19 mouse cellular contexts compared by ENCODE assay signal in the genomic region with DNA sequence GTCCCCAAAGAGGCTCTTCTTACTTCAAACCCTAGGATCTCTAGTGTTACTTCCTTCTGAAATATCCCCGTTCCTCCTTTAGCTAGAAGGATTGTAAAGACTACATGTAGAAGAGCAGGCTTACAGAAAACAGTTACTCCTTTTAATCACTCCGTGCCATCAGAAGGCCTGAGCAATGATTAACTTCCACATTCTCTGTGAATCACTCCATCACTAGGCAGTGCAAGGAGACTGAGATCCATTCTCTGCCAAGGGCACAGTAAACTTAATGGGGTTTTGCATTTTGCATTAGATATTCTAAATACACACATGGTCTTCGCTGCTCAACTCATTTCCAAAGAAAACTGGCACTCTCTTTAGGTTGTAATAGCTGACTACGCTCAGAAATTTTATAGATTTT. TPM values are rescaled to one million over a fixed set of nuclear protein-coding genes. Genes with fewer than 3 reads are reported as not detected.
DNase-seq lines count a peak whose midpoint lies in the region; ATAC-seq and TF ChIP-seq lines count a peak whose summit lies in the region.
"Had no signal": no experiment of that assay in that cellular context is flagged by ENCODE, and none has a peak within 500 bp of the region (broad histone marks: within the 10 kb centered on the region; RNA-seq: fewer than 3 reads in every experiment).

No protein-coding gene starts in this region.

- peaks cover 10% of the 10 kb centered on the region for H3K4me1 ChIP-seq in forebrain, embryonic 16.5 days (replicated peaks; ENCODE audit: control insufficient read depth, insufficient read depth, low read length)
- peaks cover 2% of the 10 kb centered on the region; the same call in 1 of the 2 replicates for H3K4me1 ChIP-seq in midbrain, embryonic 11.5 days (ENCODE audit: control insufficient read depth, insufficient read depth, low read length)
- peaks cover 13% of the 10 kb centered on the region for H3K4me1 ChIP-seq in neural tube, embryonic 15.5 days

- H3K4me2 ChIP-seq in forebrain, embryonic 16.5 days (ENCODE audit: low read length) = peak overlapping the region; percentile 41
- peak overlapping the region; percentile 24; the same call in 1 of the 2 replicates for H3K4me2 ChIP-seq in midbrain, embryonic 11.5 days
- H3K4me2 ChIP-seq in neural tube, embryonic 15.5 days = peak overlapping the region; percentile 83
- H3K4me2 ChIP-seq: heart, embryonic 11.5 days had no signal

- no peak for DNase-seq in layer of hippocampus, adult 2 months (ENCODE audit: low spot score in 2 of 2)
- no peak for DNase-seq in layer of hippocampus, adult 11-12 months (ENCODE audit: low spot score)
- no peak for DNase-seq in midbrain, embryonic 11.5 days (ENCODE audit: low spot score, missing footprints)
- DNase-seq in left cerebral cortex, postnatal 4 days = no peak
- DNase-seq: adrenal gland, postnatal 25 days; cerebellum, postnatal 14 days; gastrocnemius, postnatal 25 days; kidney, adult 18-20 months; liver, postnatal 0 days; lung, postnatal 36 days; spleen, adult 18-20 months had no signal

- no peak for ATAC-seq in forebrain, embryonic 16.5 days
- no peak for ATAC-seq in midbrain, embryonic 11.5 days (ENCODE audit: low FRiP score)
- ATAC-seq in neural tube, embryonic 15.5 days (ENCODE audit: low FRiP score) = no peak
- no peak for ATAC-seq in granulocyte monocyte progenitor cell, adult 5-6 weeks (replicated peaks; ENCODE audit: poor library complexity, severe bottlenecking)
- ATAC-seq: CD4-positive, CD25-positive, alpha-beta regulatory T cell, adult 4 months; liver, postnatal 0 days had no signal

- TF ChIP-seq CTCF in layer of hippocampus, adult 2 months (conservative IDR thresholded peaks at IDR 0.05) = no peak

- no peaks in the 10 kb centered on the region for H3K9me3 ChIP-seq in forebrain, embryonic 16.5 days (ENCODE audit: control insufficient read depth, low read length)
- no peaks in the 10 kb centered on the region for H3K9me3 ChIP-seq in midbrain, embryonic 11.5 days (ENCODE audit: control insufficient read depth, low read length)
- no peaks in the 10 kb centered on the region for H3K9me3 ChIP-seq in neural tube, embryonic 15.5 days (replicated peaks)
- H3K9me3 ChIP-seq: embryonic facial prominence, embryonic 15.5 days had no signal

- H3K4me3 ChIP-seq in layer of hippocampus, adult 2 months = peak overlapping the region; percentile 73
- peak overlapping the region; percentile 36 for H3K4me3 ChIP-seq in forebrain, embryonic 16.5 days (replicated peaks; ENCODE audit: low read length)
- no peak overlapping the region for H3K4me3 ChIP-seq in midbrain, embryonic 11.5 days (ENCODE audit: low read depth, low read length)
- peak overlapping the region; percentile 33 for H3K4me3 ChIP-seq in neural tube, embryonic 15.5 days (replicated peaks)

- no peak overlapping the region for H3K9ac ChIP-seq in forebrain, embryonic 16.5 days (replicated peaks; ENCODE audit: low read depth, low read length)
- H3K9ac ChIP-seq in midbrain, embryonic 11.5 days (ENCODE audit: low read length) = no peak overlapping the region
- peak overlapping the region; percentile 8; the same call in 1 of the 2 replicates for H3K9ac ChIP-seq in neural tube, embryonic 15.5 days (replicated peaks)
- H3K9ac ChIP-seq: embryonic facial prominence, embryonic 15.5 days; liver, postnatal 0 days had no signal

- H3K27me3 ChIP-seq in forebrain, embryonic 16.5 days (replicated peaks; ENCODE audit: control insufficient read depth, insufficient read depth, low read length) = no peaks in the 10 kb centered on the region
- H3K27me3 ChIP-seq in midbrain, embryonic 11.5 days (ENCODE audit: control insufficient read depth, insufficient read depth, low read length) = peaks cover 9% of the 10 kb centered on the region
- no peaks in the 10 kb centered on the region for H3K27me3 ChIP-seq in neural tube, embryonic 15.5 days (replicated peaks)

- intact Hi-C loops in left cerebral cortex, postnatal 4 days (cut with DNase I) = loop anchor here (10.0 kb wide), 2 partner anchors 505 to 775 kb away; no protein-coding TSS in a partner anchor

- H3K36me3 ChIP-seq in forebrain, embryonic 16.5 days (ENCODE audit: control insufficient read depth, insufficient read depth) = no peaks in the 10 kb centered on the region
- H3K36me3 ChIP-seq in midbrain, embryonic 11.5 days (ENCODE audit: control insufficient read depth, insufficient read depth, low read length) = no peaks in the 10 kb centered on the region
- H3K36me3 ChIP-seq in neural tube, embryonic 15.5 days = no peaks in the 10 kb centered on the region
- H3K36me3 ChIP-seq: embryonic facial prominence, embryonic 15.5 days had no signal

- 60% methylated on average over 4 of the region's 4 CpGs for WGBS in forebrain, embryonic 16.5 days
- WGBS in midbrain, embryonic 11.5 days = 77% methylated on average over 4 of the region's 4 CpGs
- WGBS in neural tube, embryonic 15.5 days = 40% methylated on average over 4 of the region's 4 CpGs

- peak overlapping the region; percentile 89 for H3K27ac ChIP-seq in layer of hippocampus, adult 2 months
- no peak overlapping the region for H3K27ac ChIP-seq in forebrain, embryonic 16.5 days (ENCODE audit: low read length)
- H3K27ac ChIP-seq in midbrain, embryonic 11.5 days (ENCODE audit: low read depth, low read length) = no peak overlapping the region
- no peak overlapping the region for H3K27ac ChIP-seq in neural tube, embryonic 15.5 days (replicated peaks)
- H3K27ac ChIP-seq: embryonic facial prominence, embryonic 15.5 days had no signal

RNA-seq across cellular contexts. Expression of a gene that starts 2.2 kb away (rescaled TPM):
- total RNA-seq in layer of hippocampus, adult 2 months (2021) = 100 to 1,000 TPM; 108 to 116 TPM
- polyA plus RNA-seq in forebrain, embryonic 16.5 days (2015; fragmentation: Nextera tagmentation; extraction: Ambion mirVana) = 32.4 and 33.8 TPM in 2 replicates
- 3.8 and 4.5 TPM in 2 replicates for polyA plus RNA-seq in midbrain, embryonic 11.5 days (2014; fragmentation: Nextera tagmentation; extraction: Ambion mirVana)
- polyA plus RNA-seq in neural tube, embryonic 15.5 days (2015; fragmentation: Nextera tagmentation; extraction: Ambion mirVana) = 28.2 and 29.9 TPM in 2 replicates
- total RNA-seq in granulocyte monocyte progenitor cell, adult 5-6 weeks (2014; fragmentation: Nextera tagmentation) = not detected in 2 replicates
- total RNA-seq in granulocyte monocyte progenitor cell, adult 5-6 weeks (2017) = not detected in 2 replicates
- 100 to 1,000 TPM; 102 to 110 TPM for total RNA-seq in left cerebral cortex, postnatal 4 days (2021)
- total RNA-seq: heart, postnatal 25 days; MEL had no signal
- polyA plus RNA-seq: liver, postnatal 0 days had no signal

Comparison
In these comparisons a context has a peak if more than half of its experiments do, and no peak if none do; other contexts are left out.
1. H3K4me2 ChIP-seq: peak in every context shown above with its lines; median percentile 83 in neural tube, embryonic 15.5 days; 41 in forebrain, embryonic 16.5 days; 24 in midbrain, embryonic 11.5 days.
2. RNA of a gene that starts 2.2 kb away (total RNA-seq): 108 to 116 TPM in layer of hippocampus, adult 2 months and 102 to 110 TPM in left cerebral cortex, postnatal 4 days; not detected in granulocyte monocyte progenitor cell, adult 5-6 weeks; every median in the first group is over 100 times any median in the second.